Mouse (Mus musculus) liver, embryonic 11.5 days (tissue): Measurements from ENCODE around the gene A2ml1. TPM values are rescaled to one million over a fixed set of nuclear protein-coding genes. Genes with fewer than 3 reads are reported as not detected.

Source experiments
- ATAC-seq: fragments of 200-750 bp; cut with Nextera tagmentation; replicated peaks from 2 replicates; pipeline ENCODE4 v1.8.0; 2017; ENCODE audit warnings: moderate number of reproducible peaks, mild to moderate bottlenecking, moderate TSS enrichment, moderate library complexity; ENCODE audit not compliant: low FRiP score
- DNase-seq: peaks from one replicate; pipeline ENCODE4 v3.0.0-alpha.2; 2017; ENCODE audit warnings: low spot score
- H3K27ac ChIP-seq: fragments of 300-500 bp; sonication (generic); 2 replicates; pipeline ENCODE4 v1.5.1; 2014; ENCODE audit warnings: mild to moderate bottlenecking, low read depth, low read length, control low read depth
- H3K27me3 ChIP-seq: fragments of 300-500 bp; sonication (generic); replicated peaks from 2 replicates; pipeline ENCODE4 v1.6.1; 2014; ENCODE audit warnings: low read length, mixed read lengths; ENCODE audit not compliant: control insufficient read depth, insufficient read depth
- H3K36me3 ChIP-seq: fragments of 300-500 bp; sonication (generic); 2 replicates; pipeline ENCODE4 v1.6.1; 2014; ENCODE audit warnings: mild to moderate bottlenecking, low read length, moderate library complexity, mixed read lengths; ENCODE audit not compliant: control insufficient read depth, insufficient read depth
- H3K4me1 ChIP-seq: fragments of 300-500 bp; sonication (generic); replicated peaks from 2 replicates; pipeline ENCODE4 v1.6.1; 2014; ENCODE audit warnings: low read length, mixed read lengths; ENCODE audit not compliant: control insufficient read depth, insufficient read depth
- H3K4me2 ChIP-seq: fragments of 300-500 bp; sonication (generic); 2 replicates; pipeline ENCODE4 v1.6.1; 2014; ENCODE audit warnings: mild to moderate bottlenecking, control low read depth, moderate library complexity
- H3K4me3 ChIP-seq: fragments of 300-500 bp; sonication (generic); 2 replicates; pipeline ENCODE4 v1.5.1; 2014; ENCODE audit warnings: low read depth, low read length, control low read depth
- H3K9ac ChIP-seq: fragments of 300-500 bp; sonication (generic); 2 replicates; pipeline ENCODE4 v1.6.1; 2014; ENCODE audit warnings: low read depth, low read length, control low read depth
- H3K9me3 ChIP-seq: fragments of 300-500 bp; sonication (generic); 2 replicates; pipeline ENCODE4 v1.6.1; 2016; ENCODE audit warnings: low read length, inconsistent platforms, mixed read lengths; ENCODE audit not compliant: control insufficient read depth
- WGBS: fragments of 180-500 bp; shearing (Covaris S2); extraction: QIAGEN DNeasy Blood & Tissue Kit; methylation state at CpG from one replicate; pipeline ENCODE4 v1.1.7; 2014; 5-methylcytosine and 5-hydroxymethylcytosine counted together
- polyA plus RNA-seq: library from polyadenylated mRNA; unstranded; fragments of >200 nt; fragmentation: Nextera tagmentation; extraction: Ambion mirVana; gene quantifications from 2 replicates; pipeline ENCODE4 v1.2.1, GENCODE M21; 2014

The A2ml1 gene
- polyA plus RNA-seq, 1 experiment from 2014 or later: 1.3 TPM

DNA sequence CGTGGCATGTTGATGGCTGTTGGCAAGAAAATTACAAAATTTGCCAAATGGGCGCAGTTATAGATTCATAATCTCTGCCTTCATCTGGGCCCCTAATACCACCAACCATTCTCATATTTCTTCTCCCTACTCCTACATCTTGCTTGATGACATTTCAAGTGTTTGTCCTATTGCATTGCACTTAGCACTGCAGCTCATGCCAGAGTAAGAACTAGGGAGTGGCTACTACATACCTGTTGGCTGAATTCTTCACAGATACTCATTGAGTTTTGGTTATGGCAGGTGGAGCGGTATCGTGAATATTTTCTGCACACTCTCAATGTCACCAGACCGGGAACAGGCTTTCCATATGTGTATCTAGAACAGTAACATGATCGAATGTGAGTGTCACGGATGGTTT, 62.2 kb downstream of the A2ml1 start:
- no peak for ATAC-seq
- Histone ChIP-seq H3K27ac (no peak overlapping the region), H3K4me2 (no peak overlapping the region), H3K36me3 (no peaks in the 10 kb centered on the region), H3K27me3 (no peaks in the 10 kb centered on the region), H3K9ac (no peak overlapping the region), H3K4me3 (no peak overlapping the region), H3K4me1 (no peaks in the 10 kb centered on the region), H3K9me3 (no peaks in the 10 kb centered on the region; the same call in 1 of the 2 replicates)
- WGBS: 87% methylated on average over 7 of the region's 7 CpGs
- DNase-seq: no peak

DNA sequence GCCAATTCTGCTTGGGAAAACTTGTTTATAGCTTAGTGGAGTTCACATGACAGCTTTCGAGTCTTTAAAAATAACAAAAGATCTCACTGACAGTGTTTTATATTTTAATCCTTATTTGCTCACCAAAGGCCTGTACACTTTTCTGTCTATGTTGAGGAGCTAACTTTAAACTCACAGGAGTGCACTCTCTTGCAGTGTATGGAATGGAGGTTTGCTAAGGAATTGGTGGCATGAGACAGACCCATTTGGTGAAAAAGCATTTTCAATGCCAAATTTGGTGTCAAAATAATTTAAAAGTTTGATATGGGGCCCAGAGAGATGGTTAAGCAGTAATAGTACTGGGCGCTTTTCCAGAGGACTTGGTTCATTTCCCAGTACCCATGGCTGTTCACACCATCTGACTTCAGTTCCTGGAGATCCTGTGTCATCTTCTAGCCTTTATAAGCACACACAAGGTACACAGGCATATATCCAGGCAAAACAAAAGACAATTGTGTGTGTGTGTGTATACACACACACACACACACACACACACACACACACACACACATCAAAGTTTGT, 75.7 kb downstream of the A2ml1 start:
- no peak overlapping the region for H3K4me3 ChIP-seq
- no peaks in the 10 kb centered on the region for H3K27me3 ChIP-seq
- no peaks in the 10 kb centered on the region for H3K4me1 ChIP-seq
- ATAC-seq: no peak
- DNase-seq: no peak
- no peak overlapping the region for H3K27ac ChIP-seq
- H3K9ac ChIP-seq: no peak overlapping the region
- H3K4me2 ChIP-seq: no peak overlapping the region
- H3K36me3 ChIP-seq: no peaks in the 10 kb centered on the region
- no peaks in the 10 kb centered on the region for H3K9me3 ChIP-seq
- WGBS: 77% methylated on average over 2 of the region's 2 CpGs

DNA sequence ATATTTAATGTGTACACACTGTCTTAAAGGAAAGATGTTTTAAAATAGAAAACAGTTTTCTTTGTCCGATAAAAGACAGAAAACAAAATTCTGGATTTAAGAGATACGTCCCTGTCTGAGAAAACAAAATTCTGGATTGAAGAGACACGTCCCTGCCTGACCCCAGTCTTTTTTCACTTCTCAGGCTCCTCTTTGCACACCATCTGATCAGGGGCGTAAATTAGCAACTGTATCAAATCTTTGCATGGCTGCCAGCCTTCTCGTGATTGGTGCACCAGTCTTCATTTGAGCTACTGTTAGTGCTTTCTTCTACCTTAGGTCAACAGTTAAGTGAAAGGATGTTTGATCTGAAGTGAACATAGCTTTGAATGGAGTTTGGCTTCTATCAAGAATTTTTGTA, 76.7 kb downstream of the A2ml1 start:
- H3K27ac ChIP-seq: no peak overlapping the region
- no peak overlapping the region for H3K9ac ChIP-seq
- H3K4me2 ChIP-seq: no peak overlapping the region
- WGBS: 77% methylated on average over 5 of the region's 5 CpGs
- H3K9me3 ChIP-seq: no peaks in the 10 kb centered on the region
- H3K4me1 ChIP-seq: no peaks in the 10 kb centered on the region
- H3K27me3 ChIP-seq: no peaks in the 10 kb centered on the region
- no peak overlapping the region for H3K4me3 ChIP-seq
- no peaks in the 10 kb centered on the region for H3K36me3 ChIP-seq
- DNase-seq: no peak
- no peak for ATAC-seq

DNA sequence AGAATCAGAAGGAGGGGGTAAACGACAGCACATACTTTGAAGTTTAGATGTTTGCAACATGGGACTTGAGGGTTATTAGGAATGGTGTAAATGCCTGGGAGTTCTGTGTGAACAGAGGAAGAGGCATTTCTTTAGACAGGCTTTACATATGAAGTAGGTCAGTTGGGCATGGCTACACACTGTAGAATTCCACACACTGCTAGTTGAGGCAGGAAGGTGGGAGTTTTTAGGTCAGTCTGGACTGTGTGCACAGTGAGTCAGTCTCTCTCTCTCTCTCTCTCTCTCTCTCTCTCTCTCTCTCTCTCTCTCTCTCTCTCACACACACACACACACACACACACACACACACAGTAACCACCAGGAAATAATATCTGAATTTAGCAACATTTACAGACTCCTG, 86.1 kb downstream of the A2ml1 start:
- H3K4me2 ChIP-seq: no peak overlapping the region
- H3K27ac ChIP-seq: no peak overlapping the region
- H3K4me3 ChIP-seq: no peak overlapping the region
- no peak overlapping the region for H3K9ac ChIP-seq
- H3K27me3 ChIP-seq: no peaks in the 10 kb centered on the region
- 80% methylated on average over 1 of the region's 1 CpGs for WGBS
- H3K36me3 ChIP-seq: no peaks in the 10 kb centered on the region
- no peaks in the 10 kb centered on the region for H3K9me3 ChIP-seq
- no peaks in the 10 kb centered on the region for H3K4me1 ChIP-seq
- ATAC-seq (no peak), DNase-seq (no peak)

DNA sequence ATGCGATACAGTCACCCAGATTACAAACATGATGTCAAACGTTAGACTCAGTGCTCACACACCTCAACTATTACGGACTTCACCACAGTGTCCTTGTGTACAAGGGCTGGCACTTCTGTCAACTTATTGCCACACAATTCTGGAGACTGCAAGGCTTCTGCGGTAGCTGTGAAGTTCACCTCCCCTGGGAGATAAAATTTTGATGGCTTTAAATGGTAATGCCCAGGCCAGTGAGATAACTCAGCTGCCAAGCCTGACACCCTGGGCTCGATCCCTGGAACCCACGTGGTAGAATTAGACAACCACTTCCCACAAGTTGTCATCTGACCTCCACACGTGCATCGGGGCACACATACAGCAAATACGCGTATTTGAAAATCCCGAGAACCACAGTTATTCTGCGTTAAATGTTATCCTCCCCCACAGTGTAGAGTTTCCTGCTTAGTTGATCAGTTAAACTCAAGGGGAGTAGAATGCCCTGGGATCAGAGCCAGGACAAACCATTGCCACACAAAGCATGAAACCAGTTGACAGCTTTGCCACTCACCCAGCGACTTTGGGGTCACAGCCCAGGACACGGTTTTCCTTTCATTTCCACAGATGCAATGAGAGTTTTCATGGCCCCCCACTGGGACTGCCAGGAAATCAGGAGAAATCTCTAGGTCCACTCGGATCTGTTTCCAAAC, 86.6 kb downstream of the A2ml1 start:
- DNase-seq (no peak), ATAC-seq (no peak)
- H3K9me3 ChIP-seq: no peaks in the 10 kb centered on the region
- H3K36me3 ChIP-seq: no peaks in the 10 kb centered on the region
- no peak overlapping the region for H3K9ac ChIP-seq
- H3K4me2 ChIP-seq: no peak overlapping the region
- H3K4me3 ChIP-seq: no peak overlapping the region
- no peaks in the 10 kb centered on the region for H3K27me3 ChIP-seq
- H3K27ac ChIP-seq: no peak overlapping the region
- WGBS: 75% methylated on average over 15 of the region's 15 CpGs
- H3K4me1 ChIP-seq: no peaks in the 10 kb centered on the region

DNA sequence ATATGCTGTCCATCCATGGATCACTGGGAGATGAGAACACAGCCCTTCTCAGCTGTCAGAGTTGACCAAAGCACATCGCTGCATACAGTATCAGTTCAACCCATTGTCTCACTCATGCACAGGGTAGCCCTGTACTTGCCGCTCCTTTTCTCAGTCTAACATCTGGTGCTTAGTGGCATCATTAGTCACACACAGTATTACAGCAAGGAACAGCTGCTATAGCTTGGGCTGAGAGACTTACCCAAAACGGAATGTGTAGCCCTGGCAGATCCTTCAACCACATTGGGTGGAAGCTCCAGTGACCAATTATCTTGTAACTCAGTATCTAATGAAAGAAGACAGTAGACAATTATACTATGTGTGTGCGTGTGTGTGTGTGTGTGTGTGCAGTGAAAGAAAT, 89.5 kb downstream of the A2ml1 start:
- no peak for ATAC-seq
- 78% methylated on average over 4 of the region's 4 CpGs for WGBS

DNA sequence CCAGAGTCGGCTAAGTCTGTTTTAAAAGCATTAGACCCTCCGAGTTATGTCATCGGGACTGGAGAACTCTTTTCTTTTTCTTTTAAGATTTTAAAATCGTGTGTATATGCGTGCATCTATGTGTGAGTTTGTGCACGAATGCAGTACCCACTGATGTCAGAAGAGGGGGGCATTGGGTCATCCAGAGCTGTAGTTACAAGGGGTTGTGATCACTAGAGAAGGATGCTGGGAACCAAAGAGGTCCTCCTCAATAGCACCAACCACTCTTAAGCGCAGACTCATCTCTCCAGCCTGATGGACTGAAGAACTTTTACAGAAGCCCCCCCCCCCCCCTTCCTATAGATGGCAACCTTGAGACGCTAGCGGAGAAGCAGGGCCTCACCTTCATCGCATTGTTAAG, 91.3 kb downstream of the A2ml1 start:
- Histone ChIP-seq H3K36me3 (no peaks in the 10 kb centered on the region), H3K9me3 (no peaks in the 10 kb centered on the region), H3K4me3 (no peak overlapping the region), H3K9ac (no peak overlapping the region), H3K27me3 (no peaks in the 10 kb centered on the region), H3K4me1 (no peaks in the 10 kb centered on the region), H3K4me2 (no peak overlapping the region), H3K27ac (no peak overlapping the region)
- DNase-seq: no peak
- 91% methylated on average over 10 of the region's 10 CpGs for WGBS
- ATAC-seq: no peak

More for the DNA sequence above, 89.5 kb downstream of the A2ml1 start:
- Histone ChIP-seq H3K4me1 (no peaks in the 10 kb centered on the region), H3K4me3 (no peak overlapping the region), H3K27me3 (no peaks in the 10 kb centered on the region), H3K4me2 (no peak overlapping the region), H3K9ac (no peak overlapping the region), H3K36me3 (no peaks in the 10 kb centered on the region), H3K9me3 (no peaks in the 10 kb centered on the region), H3K27ac (no peak overlapping the region)
- no peak for DNase-seq

Other genes with a start within 250 kb of the A2ml1 start
- gene Tulp3, start 225.8 kb downstream of the A2ml1 start, polyA plus RNA-seq: 9.5 and 10.1 TPM in 2 replicates
- gene Rhno1, start 218.7 kb downstream of the A2ml1 start, polyA plus RNA-seq: 120 and 126 TPM in 2 replicates
- 34.2 and 38.3 TPM in 2 replicates for gene Foxm1, start 218.6 kb downstream of the A2ml1 start, polyA plus RNA-seq
- gene Tex52, start 206.2 kb downstream of the A2ml1 start, polyA plus RNA-seq: 0.14 TPM in 1 of 2 replicates, not detected in the other
- not detected in 2 replicates for gene Gm44596, start 206.1 kb downstream of the A2ml1 start, polyA plus RNA-seq
- 2.9 and 3.5 TPM in 2 replicates for gene Nrip2, start 182.3 kb downstream of the A2ml1 start, polyA plus RNA-seq
- 30.1 and 32.8 TPM in 2 replicates for gene Itfg2, start 156.7 kb downstream of the A2ml1 start, polyA plus RNA-seq
- gene Fkbp4, start 142.9 kb downstream of the A2ml1 start, polyA plus RNA-seq: 541 and 572 TPM in 2 replicates
- 17.8 and 19.8 TPM in 2 replicates for gene Pzp, start 54.9 kb downstream of the A2ml1 start, polyA plus RNA-seq
- gene Klrb1a, start 41.9 kb upstream of the A2ml1 start, polyA plus RNA-seq: 0.18 TPM in 1 of 2 replicates, not detected in the other
- gene Clec2h, start 80.8 kb upstream of the A2ml1 start, polyA plus RNA-seq: not detected in 2 replicates
- not detected in 2 replicates for gene Klrb1, start 141.5 kb upstream of the A2ml1 start, polyA plus RNA-seq
- gene Klrb1c, start 207.6 kb upstream of the A2ml1 start, polyA plus RNA-seq: not detected in 2 replicates
- not detected in 2 replicates for gene Gm44511, start 244.7 kb upstream of the A2ml1 start, polyA plus RNA-seq
- gene Klrb1b, start 244.7 kb upstream of the A2ml1 start, polyA plus RNA-seq: not detected in 2 replicates